Mouse (Mus musculus) heart, embryonic 11.5 days (tissue): ENCODE results near the gene Mtmr4. TPM values are rescaled to one million over a fixed set of nuclear protein-coding genes. Genes with fewer than 3 reads are reported as not detected.

ENCODE experiments used
- polyA plus RNA-seq: library from polyadenylated mRNA; unstranded; fragments of >200 nt; fragmentation: Nextera tagmentation; extraction: Ambion mirVana; gene quantifications from 2 replicates; pipeline ENCODE4 v1.2.1, GENCODE M21; 2014

Mtmr4 gene
- polyA plus RNA-seq, 1 experiment from 2014 or later: 23.4 TPM

Other genes starting within 250 kb of the Mtmr4 start
- 3.8 and 4.2 TPM in 2 replicates for gene Ppm1e, start 233.1 kb upstream of the Mtmr4 start, polyA plus RNA-seq
- 11.6 and 11.9 TPM in 2 replicates for gene Rad51c, start 187.2 kb upstream of the Mtmr4 start, polyA plus RNA-seq
- 0.30 and 0.96 TPM in 2 replicates for gene Tex14, start 187.1 kb upstream of the Mtmr4 start, polyA plus RNA-seq
- gene Gm11492, start 25.5 kb upstream of the Mtmr4 start, polyA plus RNA-seq: not detected in 2 replicates
- 11.7 and 13.3 TPM in 2 replicates for gene Sept4, start 23.3 kb upstream of the Mtmr4 start, polyA plus RNA-seq
- 0.11 and 0.18 TPM in 2 replicates for gene Hsf5, start 25.0 kb downstream of the Mtmr4 start, polyA plus RNA-seq
- 0.54 and 0.96 TPM in 2 replicates for gene Rnf43, start 70.6 kb downstream of the Mtmr4 start, polyA plus RNA-seq
- gene Supt4a, start 145.4 kb downstream of the Mtmr4 start, polyA plus RNA-seq: 114 and 120 TPM in 2 replicates
- 0.72 and 1.2 TPM in 2 replicates for gene Tspoap1, start 168.4 kb downstream of the Mtmr4 start, polyA plus RNA-seq
- 6.7 and 9.4 TPM in 2 replicates for gene Mpo, start 201.4 kb downstream of the Mtmr4 start, polyA plus RNA-seq
- gene Lpo, start 236.1 kb downstream of the Mtmr4 start, polyA plus RNA-seq: 0.34 TPM in 1 of 2 replicates, not detected in the other